Mouse (Mus musculus) megakaryocyte, embryonic 14.5 days (primary cell): ENCODE data around the gene Gm49416.

Experiments
- FLI1 ChIP-seq: IDR thresholded peaks from 2 replicates; pipeline ENCODE4 v1.6.1; 2012; ENCODE audit warnings: low read length, inconsistent platforms, mixed read lengths
- GATA1 ChIP-seq: IDR thresholded peaks from 3 replicates; pipeline ENCODE4 v1.6.1; 2012; ENCODE audit warnings: mixed read lengths, low read length, inconsistent platforms, borderline replicate concordance

DNA sequence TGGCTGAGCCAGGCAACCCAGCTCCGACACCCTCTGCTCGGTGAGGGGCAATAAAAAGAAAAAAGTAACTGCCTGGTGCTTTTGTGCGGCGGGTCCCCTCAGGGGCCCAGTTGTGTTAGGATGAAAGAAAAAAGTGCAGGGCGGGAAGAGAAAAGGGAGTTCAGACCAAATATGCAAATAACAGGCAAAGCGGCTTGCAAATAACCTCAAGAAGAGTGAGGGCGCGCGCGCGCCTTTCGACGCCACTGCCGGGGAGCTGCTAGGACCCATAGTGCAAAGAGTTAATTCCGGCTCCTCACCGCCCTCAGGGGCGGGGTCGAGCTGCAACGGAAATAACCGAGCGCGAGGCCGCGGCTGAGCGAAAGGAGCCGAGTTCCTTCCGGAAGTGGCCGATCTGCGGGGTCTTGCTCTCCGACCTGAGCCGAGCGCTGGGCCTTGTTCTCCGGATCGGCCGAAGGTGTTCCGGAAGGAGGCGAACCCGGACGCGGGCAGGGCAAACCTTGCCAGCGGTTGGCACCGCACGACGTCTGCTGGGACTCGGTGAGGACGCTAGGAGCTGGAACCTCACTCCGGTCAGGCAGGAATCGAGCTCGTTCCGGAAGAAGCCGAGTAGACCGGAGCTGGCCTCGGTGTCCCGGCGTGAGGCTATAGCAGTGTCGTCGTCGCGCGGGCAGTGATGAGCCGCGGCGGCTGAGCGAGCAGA, 52.9 kb downstream of the Gm49416 start, which contains the start of gene Mta2:
- TF ChIP-seq GATA1 (no peak), FLI1 (peak; percentile 63; the same call in 1 of the 2 replicates)
